Mouse (Mus musculus) natural killer cell, adult 2 months (primary cell): ENCODE measurements at regions not wholly inside any gene's neighbourhood (a gene's known extent, or its start where the extent isn't known, plus 50 kb on each side); places are given as distances from the start of the nearest gene placed in this dataset.

Source experiments
- DNase-seq, 2 experiments: peaks; one replicate each; pipeline ENCODE4 v3.0.0; 2022; ENCODE audit warnings: low spot score in 2 of 2

GRCm38 (mm10) chr17:79977154-79977571 lies 81.2 kb upstream of the Atl2 start:
- no peak for DNase-seq

GRCm38 (mm10) chr17:79976518-79977100 lies 80.7 kb upstream of the Atl2 start:
- no peak for DNase-seq

GRCm38 (mm10) chr17:79975997-79976443 lies 80.1 kb upstream of the Atl2 start:
- DNase-seq, result peak in 1 of 2 experiments; percentile 4

- DNase-seq, result peak in 1 of 2 experiments; percentile 13
These were observed 79.3 kb upstream of the Atl2 start for GRCm38 (mm10) chr17:79975150-79975757.

GRCm38 (mm10) chr17:79971721-79972336 lies 75.9 kb upstream of the Atl2 start:
- DNase-seq, result no peak

GRCm38 (mm10) chr17:79969500-79969972 lies 73.6 kb upstream of the Atl2 start:
- DNase-seq, result no peak

- DNase-seq, result no peak
These were observed 72.9 kb upstream of the Atl2 start for GRCm38 (mm10) chr17:79968819-79969218.

- DNase-seq, result no peak
These were observed 71.1 kb upstream of the Atl2 start for GRCm38 (mm10) chr17:79966981-79967380.

GRCm38 (mm10) chr17:79965625-79966024 lies 69.7 kb upstream of the Atl2 start:
- no peak for DNase-seq

- DNase-seq, result peak; percentile 6 to 27
These were observed 68.9 kb upstream of the Atl2 start for GRCm38 (mm10) chr17:79964850-79965249.

- no peak for DNase-seq
These were observed 67.4 kb upstream of the Atl2 start for GRCm38 (mm10) chr17:79963330-79963729.

GRCm38 (mm10) chr17:79961391-79961790 lies 65.5 kb upstream of the Atl2 start:
- no peak for DNase-seq

- no peak for DNase-seq
These were observed 64.8 kb upstream of the Atl2 start for GRCm38 (mm10) chr17:79960688-79961087.

- DNase-seq, result no peak
These were observed 59.3 kb upstream of the Atl2 start for GRCm38 (mm10) chr17:79955267-79955666.

- DNase-seq, result peak in 1 of 2 experiments; percentile 7
These were observed 58.8 kb upstream of the Atl2 start for GRCm38 (mm10) chr17:79954624-79955244.

- DNase-seq, result no peak
These were observed 52.9 kb upstream of the Atl2 start for GRCm38 (mm10) chr17:79948591-79949475.
